Mouse (Mus musculus): ENCODE data around the gene Mrps25.

The Mrps25 gene

GRCm38 (mm10) chr6:92126861-92127468 lies 56.9 kb downstream of the Mrps25 start:
- DNase-seq (ENCODE audit: low spot score): no peak

- DNase-seq (ENCODE audit: low spot score): no peak
Observed at GRCm38 (mm10) chr6:92124547-92124946, 59.3 kb downstream of the Mrps25 start.
